Mouse (Mus musculus) heart, embryonic 11.5 days (tissue): Measurements from ENCODE around the gene 1700025G04Rik. TPM values are rescaled to one million over a fixed set of nuclear protein-coding genes. Genes with fewer than 3 reads are reported as not detected.
A peak's percentile ranks its signal among the peaks of the same experiment; 100 is the strongest.

Experiments used
- ATAC-seq: fragments of 200-750 bp; cut with Nextera tagmentation; replicated peaks from 2 replicates; pipeline ENCODE4 v1.8.0; 2017; ENCODE audit warnings: moderate library complexity; ENCODE audit not compliant: insufficient number of reproducible peaks, low FRiP score, low TSS enrichment
- H3K27ac ChIP-seq: fragments of 300-500 bp; sonication (generic); 2 replicates; pipeline ENCODE4 v1.5.1; 2014; ENCODE audit warnings: mild to moderate bottlenecking, low read depth, low read length
- H3K27me3 ChIP-seq: fragments of 300-500 bp; sonication (generic); 2 replicates; pipeline ENCODE4 v1.6.1; 2014; ENCODE audit warnings: mild to moderate bottlenecking, low read length, mixed read lengths; ENCODE audit not compliant: control insufficient read depth, insufficient read depth
- H3K36me3 ChIP-seq: fragments of 300-500 bp; sonication (generic); 2 replicates; pipeline ENCODE4 v1.6.1; 2014; ENCODE audit warnings: mild to moderate bottlenecking, low read length, moderate library complexity, mixed read lengths; ENCODE audit not compliant: control insufficient read depth, insufficient read depth
- H3K4me1 ChIP-seq: fragments of 300-500 bp; sonication (generic); 2 replicates; pipeline ENCODE4 v1.6.1; 2014; ENCODE audit warnings: low read length; ENCODE audit not compliant: control insufficient read depth, insufficient read depth
- H3K4me2 ChIP-seq: fragments of 300-500 bp; sonication (generic); 2 replicates; pipeline ENCODE4 v1.6.1; 2014; ENCODE audit warnings: mild to moderate bottlenecking, moderate library complexity
- H3K4me3 ChIP-seq: fragments of 300-500 bp; sonication (generic); 2 replicates; pipeline ENCODE4 v1.5.1; 2014; ENCODE audit warnings: low read depth, low read length
- H3K9ac ChIP-seq: fragments of 300-500 bp; sonication (generic); 2 replicates; pipeline ENCODE4 v1.6.1; 2014; ENCODE audit warnings: mild to moderate bottlenecking, low read depth, low read length, moderate library complexity
- H3K9me3 ChIP-seq: fragments of 300-500 bp; sonication (generic); replicated peaks from 2 replicates; pipeline ENCODE4 v1.6.1; 2016; ENCODE audit warnings: low read length; ENCODE audit not compliant: control insufficient read depth
- WGBS: fragments of 180-500 bp; shearing (Covaris S2); extraction: QIAGEN DNeasy Blood & Tissue Kit; methylation state at CpG from one replicate; pipeline ENCODE4 v1.1.7; 2014; ENCODE audit not compliant: insufficient replicate concordance; 5-methylcytosine and 5-hydroxymethylcytosine counted together
- polyA plus RNA-seq: library from polyadenylated mRNA; unstranded; fragments of >200 nt; fragmentation: Nextera tagmentation; extraction: Ambion mirVana; gene quantifications from 2 replicates; pipeline ENCODE4 v1.2.1, GENCODE M21; 2014

The 1700025G04Rik gene
- 23.3 and 25.0 TPM in 2 replicates for polyA plus RNA-seq

DNA sequence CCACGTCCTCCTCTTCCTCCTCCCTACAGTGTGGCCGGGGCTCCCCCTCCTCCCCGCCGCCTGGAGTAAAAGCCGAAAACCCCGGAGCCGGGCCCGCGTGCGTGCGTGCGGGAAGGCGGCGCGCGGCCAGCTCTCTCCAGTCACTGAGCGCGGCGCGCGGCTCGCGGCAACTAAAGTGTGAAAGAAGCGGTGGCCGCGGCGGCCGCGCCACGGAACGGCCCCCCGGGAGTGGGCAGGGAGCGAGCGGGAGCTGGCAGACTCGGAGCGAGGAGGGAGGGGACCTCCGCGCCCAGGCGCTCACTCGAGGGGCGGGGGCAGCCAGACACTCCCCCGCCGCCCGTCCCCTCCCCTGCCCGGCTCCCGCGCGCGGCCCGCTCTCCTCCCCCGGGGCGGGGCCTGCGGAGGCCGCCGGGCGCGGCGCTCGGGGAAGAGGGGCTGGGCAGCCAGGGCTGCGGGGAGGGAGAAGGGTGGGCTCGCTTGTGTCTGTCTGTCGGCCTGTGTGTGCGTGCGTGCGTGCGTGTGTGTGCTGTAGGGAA, at the start of gene 1700025G04Rik:
1700025G04Rik (minus strand) TSS at position 108 of the 536 bp plus-strand sequence.
- Histone ChIP-seq H3K36me3 (no peaks in the 10 kb centered on the region), H3K4me3 (peak within 1 kb of the TSS; percentile 87), H3K4me1 (peaks cover 23% of the 10 kb centered on the region), H3K9ac (peak within 1 kb of the TSS; percentile 90), H3K4me2 (peak within 1 kb of the TSS; percentile 81), H3K27me3 (no peaks in the 10 kb centered on the region; the same call in 1 of the 2 replicates), H3K27ac (peak within 1 kb of the TSS; percentile 88), H3K9me3 (no peaks in the 10 kb centered on the region)
- ATAC-seq: peak; percentile 87
- under 1% methylated on average over 35 of the region's 66 CpGs for WGBS

- Histone ChIP-seq H3K9me3 (no peaks in the 10 kb centered on the region), H3K9ac (no peak overlapping the region), H3K4me3 (no peak overlapping the region), H3K4me2 (no peak overlapping the region), H3K27me3 (no peaks in the 10 kb centered on the region), H3K36me3 (no peaks in the 10 kb centered on the region), H3K4me1 (no peaks in the 10 kb centered on the region), H3K27ac (no peak overlapping the region)
- WGBS: 78% methylated on average over 4 of the region's 4 CpGs
- no peak for ATAC-seq
These were observed 49.6 kb upstream of the 1700025G04Rik start for GRCm38 (mm10) chr1:152139496-152139895.

DNA sequence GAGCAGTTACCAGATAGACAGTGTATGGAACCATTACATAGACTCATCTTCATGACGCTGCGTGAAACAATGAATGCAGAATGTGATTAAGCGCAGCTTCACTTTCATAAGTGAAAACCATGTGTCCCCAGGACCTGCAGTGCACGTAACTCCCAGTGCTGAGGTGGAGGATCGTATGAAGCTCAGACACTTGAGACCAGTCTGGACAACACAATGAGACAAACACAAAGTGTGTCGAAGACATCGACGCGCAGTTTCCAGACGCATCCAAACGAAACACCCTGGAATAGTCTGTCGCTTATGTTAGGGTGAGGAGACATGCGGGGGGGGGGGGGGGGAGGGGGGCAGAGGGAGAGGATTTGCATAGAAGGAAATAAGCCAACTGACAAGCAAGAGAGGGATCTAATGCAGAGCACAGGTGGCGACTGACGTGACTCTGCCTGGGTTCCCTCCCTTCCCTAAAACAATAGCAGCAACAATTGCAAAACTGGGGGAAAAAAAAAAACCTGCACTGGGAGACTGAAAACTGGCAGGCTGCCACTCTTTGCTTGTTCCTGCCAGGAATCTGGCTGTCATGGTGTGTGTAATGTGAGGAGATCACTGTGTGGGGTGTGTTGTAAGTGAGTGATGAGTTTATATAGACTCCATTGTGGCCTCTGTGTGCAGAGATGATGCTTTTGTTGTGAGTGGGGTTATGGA, 40.3 kb upstream of the 1700025G04Rik start:
- no peaks in the 10 kb centered on the region for H3K9me3 ChIP-seq
- H3K4me2 ChIP-seq: 0 out of 2 replicates have a peak overlapping the region, but pooled peaks have one; percentile 8
- H3K4me1 ChIP-seq: 0 out of 2 replicates have a peak, but pooled peaks cover 2% of the 10 kb centered on the region
- no peak; the same call in 1 of the 2 replicates for ATAC-seq
- WGBS: 73% methylated on average over 14 of the region's 15 CpGs
- no peak overlapping the region for H3K27ac ChIP-seq
- no peak overlapping the region for H3K4me3 ChIP-seq
- no peaks in the 10 kb centered on the region for H3K27me3 ChIP-seq
- H3K9ac ChIP-seq: no peak overlapping the region
- H3K36me3 ChIP-seq: no peaks in the 10 kb centered on the region

- Histone ChIP-seq H3K9ac (no peak overlapping the region), H3K9me3 (no peaks in the 10 kb centered on the region), H3K4me2 (no peak overlapping the region), H3K36me3 (no peaks in the 10 kb centered on the region), H3K4me3 (no peak overlapping the region), H3K4me1 (0 out of 2 replicates have a peak, but pooled peaks cover 2% of the 10 kb centered on the region), H3K27ac (no peak overlapping the region), H3K27me3 (no peaks in the 10 kb centered on the region)
- WGBS: 76% methylated on average over 7 of the region's 7 CpGs
- ATAC-seq: no peak
These were observed 35.5 kb upstream of the 1700025G04Rik start for GRCm38 (mm10) chr1:152125451-152125850.

GRCm38 (mm10) chr1:152110123-152110522, 20.2 kb upstream of the 1700025G04Rik start:
- no peak overlapping the region for H3K4me3 ChIP-seq
- no peak overlapping the region for H3K27ac ChIP-seq
- no peaks in the 10 kb centered on the region for H3K36me3 ChIP-seq
- no peak overlapping the region for H3K4me2 ChIP-seq
- H3K9me3 ChIP-seq: no peaks in the 10 kb centered on the region
- WGBS: 88% methylated on average over 1 of the region's 1 CpGs
- H3K4me1 ChIP-seq: no peaks in the 10 kb centered on the region
- H3K27me3 ChIP-seq: no peaks in the 10 kb centered on the region
- no peak overlapping the region for H3K9ac ChIP-seq
- ATAC-seq: no peak

DNA sequence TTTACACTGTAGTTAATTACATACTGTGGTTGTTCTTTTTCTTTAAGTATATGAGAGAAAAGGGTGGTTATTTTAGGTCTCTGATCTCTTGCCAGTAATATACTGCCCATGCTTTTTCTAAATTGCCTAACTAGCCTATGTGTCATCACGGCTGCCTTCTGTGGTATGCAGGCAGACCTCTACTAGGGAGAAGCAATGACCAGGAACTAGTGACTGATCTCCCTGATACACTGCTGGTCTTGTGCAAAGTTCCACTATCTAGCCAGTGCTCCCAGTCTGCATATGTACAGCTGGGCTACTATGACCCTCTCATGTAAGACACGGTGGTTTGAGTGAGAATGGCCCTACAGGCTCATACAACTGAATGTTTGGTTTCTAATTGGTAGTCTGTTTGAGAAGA, 16.2 kb upstream of the 1700025G04Rik start:
- no peak overlapping the region for H3K4me3 ChIP-seq
- no peaks in the 10 kb centered on the region for H3K27me3 ChIP-seq
- H3K36me3 ChIP-seq: no peaks in the 10 kb centered on the region
- no peak overlapping the region for H3K9ac ChIP-seq
- no peak for ATAC-seq
- H3K9me3 ChIP-seq: no peaks in the 10 kb centered on the region
- WGBS: 79% methylated on average over 2 of the region's 2 CpGs
- peaks cover 5% of the 10 kb centered on the region; the same call in 1 of the 2 replicates for H3K4me1 ChIP-seq
- no peak overlapping the region for H3K27ac ChIP-seq
- H3K4me2 ChIP-seq: no peak overlapping the region

DNA sequence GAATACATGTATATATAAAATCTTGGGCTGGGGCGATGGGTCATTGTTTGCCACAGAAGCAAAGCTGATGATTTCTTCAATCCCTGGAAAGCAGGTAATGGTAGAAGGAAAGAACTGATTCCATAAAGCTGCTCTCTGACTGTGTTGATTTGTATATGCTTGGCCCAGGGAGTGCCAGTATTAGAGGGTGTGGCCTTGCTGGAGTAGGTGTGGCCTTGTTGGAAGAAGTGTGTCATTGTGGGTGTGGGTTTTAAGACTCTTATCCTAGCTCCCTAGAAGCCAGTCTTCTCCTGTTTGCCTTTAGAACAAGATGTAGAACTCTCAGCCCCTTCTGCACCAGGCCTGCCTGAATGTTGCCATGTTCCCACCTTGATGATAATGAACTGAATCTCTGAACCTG, 15.3 kb upstream of the 1700025G04Rik start:
- H3K9ac ChIP-seq: no peak overlapping the region
- no peak overlapping the region for H3K4me3 ChIP-seq
- no peaks in the 10 kb centered on the region for H3K36me3 ChIP-seq
- WGBS: 91% methylated on average over 1 of the region's 1 CpGs
- H3K9me3 ChIP-seq: no peaks in the 10 kb centered on the region
- no peaks in the 10 kb centered on the region for H3K27me3 ChIP-seq
- no peak overlapping the region for H3K4me2 ChIP-seq
- H3K4me1 ChIP-seq: peaks cover 5% of the 10 kb centered on the region; the same call in 1 of the 2 replicates
- ATAC-seq: no peak
- H3K27ac ChIP-seq: no peak overlapping the region

DNA sequence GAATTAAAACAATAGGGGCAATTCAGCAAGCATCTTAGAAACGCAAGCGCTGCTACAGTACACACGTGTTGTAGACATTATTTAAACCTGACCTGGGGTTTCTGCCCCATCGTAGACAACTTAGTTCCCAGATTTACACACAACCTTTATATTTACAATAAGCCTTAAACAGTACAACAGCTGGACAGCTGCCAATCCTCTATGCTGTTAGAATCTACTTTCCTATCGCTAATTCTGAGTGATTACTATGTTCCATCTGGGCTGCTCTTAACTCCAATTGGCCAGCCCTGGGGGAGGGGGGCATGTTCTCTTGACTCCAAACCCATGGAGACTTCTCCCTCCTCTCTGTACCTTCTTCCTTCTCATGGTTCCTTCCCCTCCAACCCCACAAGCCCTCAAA, 11.8 kb upstream of the 1700025G04Rik start:
- H3K9me3 ChIP-seq: no peaks in the 10 kb centered on the region
- 74% methylated on average over 5 of the region's 5 CpGs for WGBS
- no peak overlapping the region for H3K4me2 ChIP-seq

More for the DNA sequence above, 11.8 kb upstream of the 1700025G04Rik start:
- Histone ChIP-seq H3K27me3 (no peaks in the 10 kb centered on the region), H3K27ac (no peak overlapping the region), H3K4me1 (peaks cover 5% of the 10 kb centered on the region; the same call in 1 of the 2 replicates), H3K4me3 (no peak overlapping the region), H3K9ac (no peak overlapping the region), H3K36me3 (no peaks in the 10 kb centered on the region)
- ATAC-seq: no peak
